Mouse (Mus musculus) yolk sac, embryonic 10.5 days (tissue): ENCODE results near the gene Capn10.

Experiments
- DNase-seq: peaks from one replicate; pipeline ENCODE4 v3.0.0-alpha.2; 2017; ENCODE audit warnings: low spot score

Capn10 gene

GRCm38 (mm10) chr1:92934182-92934827 is at the start of gene Capn10:
Gene Capn10 (plus strand): TSS chr1:92934376.
- peak; percentile 96 for DNase-seq

- no peak for DNase-seq
Measured at GRCm38 (mm10) chr1:92888901-92889655, 45.1 kb upstream of the Capn10 start.

DNA sequence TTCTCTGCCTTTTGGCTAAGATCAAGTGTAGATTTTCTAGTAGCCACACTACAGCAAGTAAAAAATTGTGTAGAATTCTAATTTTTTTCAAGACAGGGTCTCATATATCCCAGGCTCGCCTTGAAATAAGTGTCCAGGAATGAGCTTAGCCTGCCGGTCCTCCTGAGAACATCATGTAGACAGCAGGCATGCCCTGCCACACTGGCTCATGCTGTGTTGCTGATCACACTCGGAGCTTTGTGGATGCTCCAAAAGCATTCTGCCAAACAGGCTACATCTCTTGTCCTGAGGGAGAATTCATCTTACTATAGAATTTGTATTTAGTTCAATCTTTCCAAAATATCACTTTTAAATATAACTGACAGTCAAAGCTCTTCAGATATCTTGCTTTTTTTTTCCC is 41.4 kb upstream of the Capn10 start:
- no peak for DNase-seq

GRCm38 (mm10) chr1:92893896-92894295 is 40.3 kb upstream of the Capn10 start:
- no peak for DNase-seq

GRCm38 (mm10) chr1:92895089-92895488 is 39.1 kb upstream of the Capn10 start:
- peak; percentile 46 for DNase-seq

- DNase-seq = peak; percentile 76
Measured at GRCm38 (mm10) chr1:92902786-92903185, 31.4 kb upstream of the Capn10 start, which contains the start of gene Ankmy1. Gene Ankmy1 (minus strand): TSS chr1:92902906.

DNA sequence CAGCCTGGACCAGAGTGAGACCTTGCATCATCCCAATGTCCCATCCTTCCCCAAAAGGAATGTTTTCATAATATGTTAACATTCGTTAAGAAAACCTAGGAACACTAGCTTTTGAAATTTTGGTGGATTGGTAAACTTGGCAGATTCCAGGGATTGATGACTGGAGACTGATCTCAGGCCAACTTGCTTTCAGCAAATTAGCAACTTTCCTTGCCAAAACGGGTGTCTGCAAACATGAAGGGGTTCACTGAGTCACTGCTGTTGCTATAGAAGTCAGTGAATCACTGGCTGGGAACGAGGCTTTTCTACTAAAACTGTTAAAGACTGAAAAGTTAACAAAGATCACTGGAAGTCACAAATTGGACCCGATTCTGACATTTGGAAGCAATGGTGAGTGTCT is 30.5 kb upstream of the Capn10 start:
- DNase-seq = no peak

GRCm38 (mm10) chr1:92905703-92906310 is 28.4 kb upstream of the Capn10 start:
- DNase-seq = no peak

DNA sequence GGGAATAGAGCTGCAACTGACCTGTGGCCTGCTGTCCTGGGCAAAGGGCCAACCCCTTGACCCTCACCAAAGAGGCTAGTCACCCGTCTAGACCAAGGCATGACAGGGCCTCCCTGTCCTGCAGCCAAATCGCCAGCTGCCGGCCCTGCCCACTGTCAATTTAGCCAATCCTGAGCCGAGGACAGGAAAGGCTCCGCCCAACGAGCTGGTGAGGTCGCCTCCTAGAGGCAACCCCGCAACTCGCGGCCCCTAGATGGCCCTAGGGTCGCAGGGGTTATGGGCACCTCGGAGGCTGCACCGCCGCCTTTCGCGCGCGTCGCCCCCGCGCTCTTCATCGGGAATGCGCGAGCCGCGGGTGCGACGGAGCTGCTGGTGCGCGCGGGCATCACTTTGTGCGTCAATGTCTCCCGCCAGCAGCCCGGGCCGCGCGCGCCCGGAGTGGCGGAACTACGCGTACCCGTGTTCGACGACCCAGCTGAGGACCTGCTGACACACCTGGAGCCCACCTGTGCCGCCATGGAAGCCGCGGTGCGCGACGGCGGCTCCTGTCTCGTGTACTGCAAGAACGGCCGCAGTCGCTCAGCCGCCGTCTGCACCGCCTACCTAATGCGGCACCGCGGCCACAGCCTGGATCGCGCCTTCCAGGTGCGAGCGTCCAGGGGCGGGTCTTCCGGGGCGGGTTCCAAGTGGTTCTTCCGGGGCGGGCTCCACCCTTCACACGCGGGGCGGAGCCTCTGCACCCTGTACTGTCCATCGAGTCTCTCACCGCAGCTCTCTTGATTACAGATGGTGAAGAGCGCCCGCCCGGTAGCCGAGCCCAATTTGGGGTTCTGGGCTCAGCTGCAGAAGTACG is 27.2 kb upstream of the Capn10 start, which contains the start of gene Dusp28:
TSS of gene Dusp28 (plus strand) at position 203 of the 853 bp plus-strand sequence.
- DNase-seq = peak; percentile 93

GRCm38 (mm10) chr1:92907632-92908360 is 26.4 kb upstream of the Capn10 start:
- no peak for DNase-seq

GRCm38 (mm10) chr1:92908664-92909063 is 25.5 kb upstream of the Capn10 start:
- no peak for DNase-seq

GRCm38 (mm10) chr1:92909068-92909467 is 25.1 kb upstream of the Capn10 start:
- DNase-seq = peak; percentile 47

- peak; percentile 76 for DNase-seq
Measured at GRCm38 (mm10) chr1:92910239-92910885, 23.8 kb upstream of the Capn10 start, which contains the start of gene Rnpepl1. Gene Rnpepl1 (plus strand): TSS chr1:92910783.

- peak; percentile 48 for DNase-seq
Measured at GRCm38 (mm10) chr1:92910925-92911720, 23.1 kb upstream of the Capn10 start.

GRCm38 (mm10) chr1:92911721-92912138 is 22.4 kb upstream of the Capn10 start:
- DNase-seq = peak; percentile 72

GRCm38 (mm10) chr1:92912286-92912685 is 21.9 kb upstream of the Capn10 start:
- DNase-seq = no peak

DNA sequence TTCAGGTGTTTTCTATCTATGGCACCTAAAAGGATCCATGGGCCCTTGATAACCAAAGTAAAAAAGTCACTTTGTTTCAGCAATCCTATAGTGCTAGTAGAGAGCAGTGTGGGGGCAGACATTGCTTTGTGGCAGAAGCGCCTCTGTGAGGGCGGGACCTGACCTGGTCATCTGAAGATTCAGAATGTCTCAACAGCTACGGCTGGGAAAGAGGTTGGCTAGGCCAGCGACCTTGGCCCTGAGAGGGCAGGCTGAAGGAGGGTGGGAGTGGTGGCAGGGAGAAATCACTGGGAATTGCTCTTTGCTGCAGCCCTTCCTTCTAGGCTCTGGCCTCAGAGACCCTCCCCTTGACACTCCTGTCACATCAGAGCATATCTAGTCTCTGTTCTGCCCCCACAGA is 19.9 kb upstream of the Capn10 start:
- no peak for DNase-seq

DNA sequence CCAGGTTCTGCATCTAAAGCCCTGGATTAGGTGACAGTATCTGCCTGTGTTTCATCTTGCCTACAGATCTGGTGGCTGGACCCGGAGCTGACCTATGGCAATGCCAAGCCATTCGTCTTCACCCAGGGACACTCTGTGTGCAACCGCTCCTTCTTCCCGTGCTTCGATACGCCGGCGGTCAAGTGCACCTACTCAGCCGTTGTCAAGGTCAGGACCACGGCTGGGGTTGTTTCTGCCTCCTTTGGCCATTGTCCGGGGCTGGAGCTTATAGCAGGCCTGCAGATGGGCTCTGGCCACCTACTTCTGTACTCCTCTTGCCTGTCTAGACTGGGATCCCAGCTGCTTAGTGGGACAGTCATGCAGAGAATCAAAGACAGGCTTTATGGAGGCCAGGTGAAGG is 19.2 kb upstream of the Capn10 start:
- no peak for DNase-seq

GRCm38 (mm10) chr1:92916725-92917124 is 17.5 kb upstream of the Capn10 start:
- no peak for DNase-seq

DNA sequence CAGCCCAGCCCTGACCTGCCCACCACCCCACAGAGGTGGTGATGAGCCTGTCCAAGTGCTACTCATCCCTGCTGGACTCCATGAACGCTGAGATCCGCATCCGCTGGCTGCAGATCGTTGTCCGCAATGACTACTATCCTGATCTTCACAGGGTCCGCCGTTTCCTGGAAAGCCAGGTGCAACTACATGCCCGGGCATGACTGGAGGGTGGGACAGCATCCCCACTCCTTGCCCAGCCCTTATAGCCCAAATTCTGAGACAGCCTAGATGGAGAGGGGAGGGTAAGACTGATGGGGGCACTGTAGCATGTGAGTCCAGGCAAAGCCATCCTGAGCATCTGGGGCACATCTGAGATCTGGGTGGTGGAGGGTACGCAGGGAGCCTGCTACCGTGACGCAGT is 15.0 kb upstream of the Capn10 start:
- no peak for DNase-seq
